Mouse (Mus musculus) kidney, postnatal 10 days (tissue): Measurements from ENCODE around the gene Ncln.

ENCODE experiments used
- DNase-seq: peaks from one replicate; pipeline ENCODE4 v3.0.0; 2021; ENCODE audit warnings: mixed read lengths

The Ncln gene

DNA sequence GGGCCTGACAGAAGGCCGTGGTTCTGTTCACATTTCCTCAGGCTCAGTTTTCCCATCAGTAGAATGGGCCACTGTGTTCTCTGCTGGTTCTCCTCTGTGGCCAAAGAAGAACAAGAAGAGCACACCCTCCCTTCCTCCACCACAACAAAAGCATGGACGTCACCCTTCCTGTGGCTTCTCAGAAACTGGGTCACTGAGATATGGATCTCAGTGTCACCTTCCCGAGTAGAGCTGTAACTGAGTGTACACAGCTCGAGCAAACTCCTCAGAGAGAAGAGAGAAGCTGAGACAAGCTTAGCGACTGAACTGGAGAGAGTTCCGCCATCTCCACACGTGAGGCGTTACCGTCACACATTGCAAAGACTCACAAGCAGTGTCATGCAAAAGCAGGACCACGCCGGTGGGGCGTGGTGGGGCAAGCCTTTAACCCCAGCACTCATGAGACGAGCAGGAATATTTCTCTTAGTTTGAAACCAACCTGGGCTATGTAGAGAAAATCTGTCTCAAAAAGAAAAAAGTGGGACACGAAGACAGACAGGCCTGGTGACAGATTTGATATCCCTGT lies 14.1 kb upstream of the Ncln start:
- DNase-seq, result no peak

- no peak for DNase-seq
These were observed 11.7 kb upstream of the Ncln start for GRCm38 (mm10) chr10:81507691-81508489.

GRCm38 (mm10) chr10:81507095-81507494 lies 10.9 kb upstream of the Ncln start:
- no peak for DNase-seq

DNA sequence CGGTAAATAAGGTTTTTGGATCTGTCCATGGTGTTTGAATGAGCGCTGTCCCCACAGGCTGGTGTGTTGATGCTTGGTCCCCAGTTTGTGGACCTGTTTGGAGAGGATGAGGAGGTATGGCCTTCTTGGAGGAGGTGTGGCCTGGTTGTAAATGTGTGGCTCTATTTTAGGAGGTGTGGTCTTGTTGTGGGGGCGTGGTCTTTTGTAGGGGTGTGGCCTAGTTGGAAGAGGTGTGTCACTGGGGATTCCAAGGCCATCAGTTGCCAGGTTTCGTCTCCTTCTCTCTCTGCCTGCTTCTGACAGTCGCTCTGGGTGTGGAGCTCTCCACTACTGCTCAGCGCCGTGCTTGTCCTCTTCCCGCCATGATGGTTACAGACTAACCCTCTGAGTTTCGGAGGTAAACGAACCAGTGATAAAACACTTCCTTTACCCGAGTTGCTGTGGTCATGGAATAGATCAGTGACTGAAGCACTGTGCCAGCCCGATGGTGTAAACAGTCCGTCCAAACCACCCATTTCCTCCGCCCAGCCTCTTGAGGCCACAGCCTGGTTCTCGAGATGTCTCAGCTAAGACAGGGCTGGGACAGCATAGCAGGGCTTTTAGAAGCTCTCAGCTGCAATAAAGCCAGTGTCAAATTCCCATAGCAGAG lies 8.9 kb upstream of the Ncln start:
- no peak for DNase-seq

GRCm38 (mm10) chr10:81502658-81503057 lies 6.5 kb upstream of the Ncln start:
- DNase-seq, result peak; percentile 94

DNA sequence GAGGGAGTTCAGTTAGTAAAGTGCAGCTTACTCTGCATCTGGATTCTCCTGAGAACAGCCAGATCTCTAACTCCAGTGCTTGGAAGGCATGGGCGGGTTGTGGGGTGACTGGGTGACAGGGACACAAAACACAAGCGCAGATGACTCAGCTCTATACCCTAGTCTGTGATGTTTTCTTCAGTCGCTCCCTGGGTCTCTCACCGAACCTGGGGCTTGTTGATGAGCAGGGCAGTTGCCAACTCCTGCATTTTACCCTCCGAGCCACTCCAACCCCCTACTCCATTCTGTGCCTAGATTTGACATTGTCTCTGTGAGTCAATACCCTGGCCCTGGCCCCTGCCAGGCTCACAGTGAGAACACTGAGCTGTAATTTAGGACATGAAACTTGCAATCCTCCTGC lies 5.7 kb upstream of the Ncln start:
- no peak for DNase-seq

DNA sequence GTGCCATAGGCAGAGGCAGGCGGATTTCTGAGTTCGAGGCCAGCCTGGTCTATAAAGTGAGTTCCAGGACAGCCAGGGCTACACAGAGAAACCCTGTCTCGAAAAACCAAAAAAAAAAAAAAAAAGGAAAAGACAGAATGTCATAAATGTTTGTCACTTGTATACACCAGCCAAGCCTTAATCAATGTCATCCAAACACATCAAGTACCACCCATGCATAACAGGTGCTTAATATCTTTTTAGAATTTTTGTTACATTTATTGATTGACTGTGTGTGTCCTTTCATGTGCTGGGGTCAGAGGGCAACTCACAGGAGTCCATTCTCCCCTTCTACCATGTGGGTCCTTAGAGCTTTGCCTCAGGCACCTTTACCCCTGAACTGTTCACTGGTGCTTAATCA lies 3.8 kb upstream of the Ncln start, which contains the start of gene S1pr4:
TSS of gene S1pr4 (minus strand) at position 101 of the 400 bp plus-strand sequence.
- no peak for DNase-seq

DNA sequence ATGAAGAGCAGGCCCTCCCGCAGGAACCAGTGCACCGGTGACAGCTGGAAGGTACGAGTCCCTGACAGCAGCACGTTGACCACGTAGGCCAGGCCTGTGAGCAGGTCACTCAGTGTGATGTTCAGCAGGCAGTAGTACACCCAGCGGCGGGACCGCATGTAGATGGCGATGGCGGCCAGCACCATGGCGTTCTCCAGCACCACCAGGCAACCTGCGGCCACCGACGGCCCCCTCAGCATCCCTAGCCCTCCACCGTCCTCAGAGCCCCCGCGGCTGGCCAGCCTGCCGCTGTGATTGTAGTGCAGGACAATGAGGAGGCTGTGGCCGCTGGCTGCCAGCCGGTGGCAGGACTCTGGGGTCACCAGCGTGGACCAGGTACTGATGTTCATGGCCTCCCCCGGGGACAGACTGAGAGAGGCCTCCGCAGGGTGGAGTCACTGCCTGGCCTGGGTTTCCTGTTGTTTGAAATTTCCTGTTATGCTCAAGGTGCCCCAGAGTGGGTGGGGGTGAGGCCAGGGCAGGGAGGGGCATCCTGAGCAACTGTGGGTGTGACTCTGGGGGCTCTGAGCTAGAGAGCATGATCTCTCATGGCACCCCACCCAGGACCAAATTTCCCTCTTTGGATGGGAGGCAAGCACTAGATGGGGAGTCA lies 3.2 kb upstream of the Ncln start:
- no peak for DNase-seq

DNA sequence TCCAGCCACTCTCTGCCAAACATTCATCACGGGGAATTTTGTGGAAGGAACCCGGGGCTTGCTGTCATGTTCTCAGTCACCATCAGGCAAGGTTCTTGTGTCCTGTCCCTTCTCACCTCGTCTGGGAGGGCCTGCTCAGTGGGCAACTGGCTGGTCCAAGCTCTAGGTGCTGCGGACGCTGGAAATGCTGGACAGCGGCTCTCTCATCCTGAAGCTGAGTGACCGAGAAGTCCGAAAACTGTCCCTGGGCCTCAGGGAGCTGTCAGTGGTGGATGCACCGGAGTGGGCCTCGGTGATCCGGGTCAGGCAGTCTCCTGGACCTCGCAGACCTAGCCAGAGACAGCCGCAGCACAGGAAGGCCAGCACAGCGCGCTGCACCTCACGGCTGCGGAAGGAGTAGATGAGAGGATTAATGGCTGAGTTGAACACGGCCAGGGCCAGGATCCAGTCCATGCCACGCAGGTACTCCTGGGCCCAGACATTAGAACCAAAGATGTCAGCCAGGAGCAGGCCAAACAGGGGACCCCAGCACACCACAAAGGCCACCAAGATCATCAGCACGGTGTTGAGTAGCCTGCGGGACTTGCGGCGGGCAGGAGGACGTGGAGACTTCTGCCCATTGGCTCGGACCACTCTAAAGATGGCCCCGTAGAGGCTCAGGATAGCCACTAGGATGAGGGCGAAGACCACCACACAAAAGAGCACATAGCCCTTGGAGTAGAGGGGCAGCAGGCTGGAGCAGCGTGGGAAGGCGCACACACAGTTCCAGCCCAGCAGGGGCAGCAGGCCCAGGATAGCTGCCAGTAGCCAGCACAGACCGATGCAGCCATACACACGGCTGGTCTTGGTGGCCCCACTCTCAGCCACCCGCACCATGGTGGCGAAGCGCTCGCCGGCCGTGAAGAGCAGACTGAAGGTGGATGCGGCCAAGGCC lies 2.4 kb upstream of the Ncln start:
- DNase-seq, result no peak

DNA sequence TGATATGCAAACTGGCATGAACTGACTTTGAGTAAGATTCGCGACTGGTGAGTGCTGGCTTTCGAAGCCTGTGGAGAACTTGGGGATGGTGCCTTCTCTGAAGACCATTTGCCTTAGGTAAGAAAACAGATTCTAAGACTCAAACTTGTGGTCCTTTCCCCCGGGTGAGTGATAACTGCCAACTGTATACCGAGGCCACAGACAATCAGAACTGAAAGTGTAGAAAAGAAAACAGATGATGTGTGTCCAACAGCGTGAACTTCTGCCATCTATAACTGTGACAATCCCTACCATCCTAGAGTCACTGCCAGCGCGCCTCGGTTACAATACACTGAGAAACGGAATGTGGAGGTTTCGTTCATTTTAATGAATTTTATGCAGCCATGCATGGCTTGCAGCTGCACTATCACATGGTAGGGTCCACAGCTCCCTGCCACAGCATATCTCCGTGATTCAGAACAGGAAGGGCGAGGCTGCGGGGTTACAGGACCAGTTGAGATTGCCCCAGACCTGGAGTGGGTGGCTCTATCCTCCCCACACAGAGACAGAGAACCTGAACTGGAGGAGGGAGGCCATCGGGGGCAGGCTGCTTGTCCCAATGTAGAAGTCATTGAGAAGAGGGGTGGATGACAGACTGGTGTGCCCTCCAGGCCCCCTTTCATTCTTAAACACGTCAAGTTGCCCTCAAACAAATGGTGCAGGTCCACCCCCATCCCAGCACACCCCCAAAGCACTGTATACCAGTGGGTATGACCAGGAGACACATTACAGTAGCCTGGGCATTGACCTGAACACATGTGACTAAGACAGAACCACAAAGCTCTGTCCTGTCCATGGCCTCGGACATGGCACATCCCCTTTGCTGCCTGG lies 1.4 kb upstream of the Ncln start:
- DNase-seq, result no peak

- DNase-seq, result no peak
These were observed 777 bp upstream of the Ncln start for GRCm38 (mm10) chr10:81496969-81497368.

DNA sequence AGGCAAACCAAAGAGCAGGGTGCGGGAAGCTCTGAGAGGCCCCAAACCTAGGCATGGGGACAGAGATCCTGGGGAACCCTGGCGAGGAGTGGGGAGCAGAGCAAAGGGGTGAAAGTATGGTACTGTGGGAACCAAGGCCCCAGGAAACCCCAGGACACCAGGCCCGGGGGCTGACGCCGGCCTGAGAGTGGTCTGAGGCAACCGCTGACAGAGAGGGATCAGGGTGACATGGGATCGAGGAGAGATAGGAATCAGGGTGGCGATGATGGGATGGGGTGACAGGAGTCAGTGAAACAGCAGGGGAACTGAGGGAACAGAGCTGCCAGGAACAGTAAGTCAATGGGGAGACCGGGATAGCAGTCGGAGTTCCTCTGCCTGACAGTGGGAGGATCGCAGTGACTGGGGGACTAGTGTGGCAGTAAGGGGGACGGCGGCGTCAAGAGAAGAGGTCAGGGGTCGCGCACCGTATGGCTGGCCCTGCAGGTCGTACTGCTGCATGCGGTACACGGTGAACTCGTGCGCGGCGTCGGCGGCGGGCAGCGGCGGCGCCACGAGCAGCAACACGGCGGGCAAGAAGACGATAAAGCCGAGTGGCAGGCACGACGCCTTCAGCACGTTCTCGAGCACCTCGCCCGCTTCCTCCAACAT lies 452 bp downstream of the Ncln start:
- DNase-seq, result no peak

DNA sequence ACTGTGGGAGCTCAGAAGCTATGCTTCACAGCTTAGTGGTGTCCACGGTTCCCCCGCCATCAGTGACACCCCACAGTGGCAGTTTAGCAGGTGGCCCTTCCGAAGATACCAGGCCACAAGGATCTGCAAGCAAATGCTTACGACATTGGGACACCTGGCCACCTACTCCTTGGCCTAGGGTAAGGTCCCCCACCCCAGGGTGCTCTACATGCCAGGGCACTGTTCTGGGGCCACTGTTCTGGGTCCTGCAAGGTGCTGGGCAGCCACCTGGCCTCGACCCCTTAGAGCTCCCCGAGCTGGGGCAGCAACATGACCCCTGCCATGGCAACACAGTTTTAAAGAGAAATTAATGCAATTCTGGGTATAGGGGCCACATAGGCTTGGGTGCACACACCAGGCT lies 1.0 kb downstream of the Ncln start:
- no peak for DNase-seq

GRCm38 (mm10) chr10:81494260-81495041 lies 1.7 kb downstream of the Ncln start:
- DNase-seq, result no peak

GRCm38 (mm10) chr10:81493601-81494220 lies 2.5 kb downstream of the Ncln start:
- no peak for DNase-seq

DNA sequence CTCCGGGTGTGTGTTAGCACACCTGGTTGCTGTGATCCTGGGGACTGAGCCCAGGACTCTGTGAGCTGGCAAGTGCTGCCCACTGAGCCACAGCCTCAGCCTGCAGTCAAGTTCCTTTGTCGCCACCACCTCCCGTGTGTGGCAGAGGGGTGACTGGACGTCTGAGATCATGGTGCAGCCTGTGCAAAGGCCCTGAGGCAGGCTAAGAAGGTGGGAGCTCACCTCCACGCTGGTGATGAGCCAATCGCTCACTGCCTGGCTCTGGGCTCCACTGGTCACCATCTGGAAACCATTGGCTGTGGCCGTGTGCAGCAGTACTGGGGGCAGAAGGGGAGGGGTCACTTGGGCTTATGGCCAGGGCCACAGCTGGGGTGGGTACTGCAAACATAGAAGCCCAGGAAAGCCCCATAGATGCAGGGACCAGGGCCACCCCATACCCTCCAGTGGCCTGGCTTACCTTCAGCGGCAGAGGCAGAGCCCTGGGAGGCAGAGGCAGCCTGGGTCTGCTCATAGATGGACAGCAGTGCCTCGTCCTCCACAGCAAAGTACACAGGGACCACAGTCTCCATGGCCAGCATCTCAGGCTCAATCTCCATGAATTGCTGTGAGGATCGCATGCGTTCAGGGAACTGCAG lies 3.5 kb downstream of the Ncln start:
- no peak for DNase-seq

GRCm38 (mm10) chr10:81491018-81491417 lies 5.2 kb downstream of the Ncln start:
- no peak for DNase-seq

- DNase-seq, result no peak
These were observed 6.3 kb downstream of the Ncln start for GRCm38 (mm10) chr10:81489941-81490340.

GRCm38 (mm10) chr10:81488081-81488480 lies 8.1 kb downstream of the Ncln start:
- no peak for DNase-seq
